Mouse (Mus musculus): Measurements from ENCODE around the gene Tnfsfm13. TPM values are rescaled to one million over a fixed set of nuclear protein-coding genes. Genes with fewer than 3 reads are reported as not detected.
"Not testable (repeated sequence)": the region's sequence is repeated elsewhere in the genome, so short reads cannot be mapped to it uniquely, and the experiment has no call there.

Tnfsfm13 gene
- polyA plus RNA-seq (2015; fragmentation: Nextera tagmentation; extraction: Ambion mirVana), result 3.0 and 3.3 TPM in 2 replicates

- H3K4me3 ChIP-seq (ENCODE audit: low read length), result peak within 1 kb of the TSS; percentile 62
- no peaks in the 10 kb centered on the region for H3K36me3 ChIP-seq (ENCODE audit: control insufficient read depth, insufficient read depth, low read length)
- peak within 1 kb of the TSS; percentile 63 for H3K27ac ChIP-seq (ENCODE audit: low read length)
- H3K4me1 ChIP-seq (ENCODE audit: control insufficient read depth, insufficient read depth, low read length), result peaks cover 9% of the 10 kb centered on the region
- no peaks in the 10 kb centered on the region for H3K9me3 ChIP-seq (ENCODE audit: control insufficient read depth, low read length)
- peak within 1 kb of the TSS; percentile 81 for H3K9ac ChIP-seq (ENCODE audit: low read depth, low read length)
- H3K27me3 ChIP-seq (replicated peaks; ENCODE audit: control insufficient read depth, insufficient read depth, low read length), result no peaks in the 10 kb centered on the region
- peak; percentile 77 for ATAC-seq
- H3K4me2 ChIP-seq (ENCODE audit: low read depth, low read length), result peak within 1 kb of the TSS; percentile 90
- 7% methylated on average over 35 of the region's 41 CpGs for WGBS
These were observed at the start of gene Tnfsfm13, which contains the start of gene Tnfsf12 for GRCm38 (mm10) chr11:69695361-69696181. TSS of gene Tnfsfm13 (minus strand) at chr11:69696098. TSS of gene Tnfsf12 (minus strand) at chr11:69695849.

- H3K9ac ChIP-seq (ENCODE audit: low read depth, low read length); H3K9me3 ChIP-seq (ENCODE audit: control insufficient read depth, low read length); H3K27me3 ChIP-seq (replicated peaks; ENCODE audit: control insufficient read depth, insufficient read depth, low read length); ATAC-seq; H3K4me2 ChIP-seq (ENCODE audit: low read depth, low read length); H3K4me1 ChIP-seq (ENCODE audit: control insufficient read depth, insufficient read depth, low read length); H3K27ac ChIP-seq (ENCODE audit: low read length); H3K4me3 ChIP-seq (ENCODE audit: low read length): not testable (repeated sequence)
- 80% methylated on average over 2 of the region's 3 CpGs for WGBS
- peaks cover 18% of the 10 kb centered on the region for H3K36me3 ChIP-seq (ENCODE audit: control insufficient read depth, insufficient read depth, low read length)
These were observed 35.5 kb upstream of the Tnfsfm13 start for GRCm38 (mm10) chr11:69731408-69731807.

GRCm38 (mm10) chr11:69729063-69729462, 33.2 kb upstream of the Tnfsfm13 start:
- Histone ChIP-seq H3K9me3 (ENCODE audit: control insufficient read depth, low read length) (no peaks in the 10 kb centered on the region), H3K4me3 (ENCODE audit: low read length) (no peak overlapping the region), H3K36me3 (ENCODE audit: control insufficient read depth, insufficient read depth, low read length) (no peaks in the 10 kb centered on the region), H3K4me2 (ENCODE audit: low read depth, low read length) (no peak overlapping the region), H3K27me3 (replicated peaks; ENCODE audit: control insufficient read depth, insufficient read depth, low read length) (no peaks in the 10 kb centered on the region), H3K9ac (ENCODE audit: low read depth, low read length) (no peak overlapping the region), H3K4me1 (ENCODE audit: control insufficient read depth, insufficient read depth, low read length) (no peaks in the 10 kb centered on the region), H3K27ac (ENCODE audit: low read length) (no peak overlapping the region)
- ATAC-seq, result no peak
- 27% methylated on average over 3 of the region's 3 CpGs for WGBS

- Histone ChIP-seq H3K9me3 (ENCODE audit: control insufficient read depth, low read length) (no peaks in the 10 kb centered on the region), H3K36me3 (ENCODE audit: control insufficient read depth, insufficient read depth, low read length) (no peaks in the 10 kb centered on the region), H3K27me3 (replicated peaks; ENCODE audit: control insufficient read depth, insufficient read depth, low read length) (no peaks in the 10 kb centered on the region), H3K4me3 (ENCODE audit: low read length) (no peak overlapping the region), H3K4me1 (ENCODE audit: control insufficient read depth, insufficient read depth, low read length) (no peaks in the 10 kb centered on the region), H3K4me2 (ENCODE audit: low read depth, low read length) (no peak overlapping the region), H3K9ac (ENCODE audit: low read depth, low read length) (no peak overlapping the region), H3K27ac (ENCODE audit: low read length) (no peak overlapping the region)
- 33% methylated on average over 5 of the region's 5 CpGs for WGBS
- ATAC-seq, result no peak
These were observed 30.1 kb upstream of the Tnfsfm13 start for GRCm38 (mm10) chr11:69725951-69726350.

- ATAC-seq, result no peak
- 45% methylated on average over 2 of the region's 2 CpGs for WGBS
- Histone ChIP-seq H3K4me2 (ENCODE audit: low read depth, low read length) (no peak overlapping the region), H3K9ac (ENCODE audit: low read depth, low read length) (no peak overlapping the region), H3K27ac (ENCODE audit: low read length) (no peak overlapping the region), H3K9me3 (ENCODE audit: control insufficient read depth, low read length) (no peaks in the 10 kb centered on the region), H3K27me3 (replicated peaks; ENCODE audit: control insufficient read depth, insufficient read depth, low read length) (no peaks in the 10 kb centered on the region), H3K4me1 (ENCODE audit: control insufficient read depth, insufficient read depth, low read length) (no peaks in the 10 kb centered on the region), H3K36me3 (ENCODE audit: control insufficient read depth, insufficient read depth, low read length) (no peaks in the 10 kb centered on the region), H3K4me3 (ENCODE audit: low read length) (no peak overlapping the region)
These were observed 27.2 kb upstream of the Tnfsfm13 start for GRCm38 (mm10) chr11:69723074-69723473.

- no peaks in the 10 kb centered on the region for H3K27me3 ChIP-seq (replicated peaks; ENCODE audit: control insufficient read depth, insufficient read depth, low read length)
- peaks cover 4% of the 10 kb centered on the region for H3K4me1 ChIP-seq (ENCODE audit: control insufficient read depth, insufficient read depth, low read length)
- WGBS, result 60% methylated on average over 6 of the region's 6 CpGs
- H3K4me3 ChIP-seq (ENCODE audit: low read length), result no peak overlapping the region
- H3K36me3 ChIP-seq (ENCODE audit: control insufficient read depth, insufficient read depth, low read length), result no peaks in the 10 kb centered on the region
- no peak for ATAC-seq
- no peak overlapping the region for H3K27ac ChIP-seq (ENCODE audit: low read length)
- H3K4me2 ChIP-seq (ENCODE audit: low read depth, low read length), result no peak overlapping the region
- no peak overlapping the region for H3K9ac ChIP-seq (ENCODE audit: low read depth, low read length)
- H3K9me3 ChIP-seq (ENCODE audit: control insufficient read depth, low read length), result no peaks in the 10 kb centered on the region
These were observed 25.0 kb upstream of the Tnfsfm13 start for GRCm38 (mm10) chr11:69720852-69721251.

GRCm38 (mm10) chr11:69719423-69719822, 23.5 kb upstream of the Tnfsfm13 start:
- H3K27ac ChIP-seq (ENCODE audit: low read length), result no peak overlapping the region

GRCm38 (mm10) chr11:69718661-69719060, 22.8 kb upstream of the Tnfsfm13 start:
- Histone ChIP-seq H3K9ac (ENCODE audit: low read depth, low read length) (no peak overlapping the region), H3K9me3 (ENCODE audit: control insufficient read depth, low read length) (no peaks in the 10 kb centered on the region), H3K4me2 (ENCODE audit: low read depth, low read length) (0 out of 2 replicates have a peak overlapping the region, but pooled peaks have one; percentile 0), H3K4me1 (ENCODE audit: control insufficient read depth, insufficient read depth, low read length) (peaks cover 5% of the 10 kb centered on the region), H3K27ac (ENCODE audit: low read length) (no peak overlapping the region), H3K4me3 (ENCODE audit: low read length) (no peak overlapping the region), H3K36me3 (ENCODE audit: control insufficient read depth, insufficient read depth, low read length) (no peaks in the 10 kb centered on the region), H3K27me3 (replicated peaks; ENCODE audit: control insufficient read depth, insufficient read depth, low read length) (no peaks in the 10 kb centered on the region)
- ATAC-seq, result peak; percentile 75; the same call in 1 of the 2 replicates
- WGBS, result 31% methylated on average over 15 of the region's 15 CpGs

More at GRCm38 (mm10) chr11:69719423-69719822, 23.5 kb upstream of the Tnfsfm13 start:
- Histone ChIP-seq H3K4me2 (ENCODE audit: low read depth, low read length) (no peak overlapping the region), H3K4me1 (ENCODE audit: control insufficient read depth, insufficient read depth, low read length) (peaks cover 5% of the 10 kb centered on the region), H3K27me3 (replicated peaks; ENCODE audit: control insufficient read depth, insufficient read depth, low read length) (no peaks in the 10 kb centered on the region), H3K36me3 (ENCODE audit: control insufficient read depth, insufficient read depth, low read length) (no peaks in the 10 kb centered on the region), H3K9ac (ENCODE audit: low read depth, low read length) (no peak overlapping the region), H3K9me3 (ENCODE audit: control insufficient read depth, low read length) (no peaks in the 10 kb centered on the region), H3K4me3 (ENCODE audit: low read length) (no peak overlapping the region)
- ATAC-seq, result no peak
- 67% methylated on average over 6 of the region's 6 CpGs for WGBS

- H3K27ac ChIP-seq (ENCODE audit: low read length), result no peak overlapping the region
- 80% methylated on average over 4 of the region's 4 CpGs for WGBS
- no peak overlapping the region for H3K4me3 ChIP-seq (ENCODE audit: low read length)
- H3K4me2 ChIP-seq (ENCODE audit: low read depth, low read length), result no peak overlapping the region
- H3K9ac ChIP-seq (ENCODE audit: low read depth, low read length), result no peak overlapping the region
- no peaks in the 10 kb centered on the region for H3K36me3 ChIP-seq (ENCODE audit: control insufficient read depth, insufficient read depth, low read length)
- H3K4me1 ChIP-seq (ENCODE audit: control insufficient read depth, insufficient read depth, low read length), result peaks cover 5% of the 10 kb centered on the region
- H3K27me3 ChIP-seq (replicated peaks; ENCODE audit: control insufficient read depth, insufficient read depth, low read length), result no peaks in the 10 kb centered on the region
- no peaks in the 10 kb centered on the region for H3K9me3 ChIP-seq (ENCODE audit: control insufficient read depth, low read length)
- ATAC-seq, result no peak
These were observed 21.1 kb upstream of the Tnfsfm13 start for GRCm38 (mm10) chr11:69716953-69717352.

All from intestine, embryonic 16.5 days (tissue).